Mouse (Mus musculus) frontal cortex, postnatal 14 days (tissue): ENCODE results near the gene Mbl2.
"Not testable (repeated sequence)": the region's sequence is repeated elsewhere in the genome, so short reads cannot be mapped to it uniquely, and the experiment has no call there.

ENCODE experiments used
- DNase-seq, 2 experiments: peaks; one replicate each; pipeline ENCODE4 v3.0.0; 2022; ENCODE audit warnings: low spot score in 2 of 2

Mbl2 gene

GRCm38 (mm10) chr19:30232691-30233090 lies at the start of gene Mbl2:
TSS of gene Mbl2 (plus strand) at chr19:30232942.
- no peak for DNase-seq

GRCm38 (mm10) chr19:30185536-30185935 lies 47.2 kb upstream of the Mbl2 start:
- no peak for DNase-seq

GRCm38 (mm10) chr19:30187232-30187631 lies 45.5 kb upstream of the Mbl2 start:
- no peak for DNase-seq

- no peak for DNase-seq
These were observed 37.7 kb upstream of the Mbl2 start for GRCm38 (mm10) chr19:30194999-30195398.

GRCm38 (mm10) chr19:30202177-30202576 lies 30.6 kb upstream of the Mbl2 start:
- no peak for DNase-seq

GRCm38 (mm10) chr19:30205159-30205816 lies 27.5 kb upstream of the Mbl2 start:
- peak in 1 of 2 experiments; percentile 12 for DNase-seq

- no peak for DNase-seq
These were observed 26.9 kb upstream of the Mbl2 start for GRCm38 (mm10) chr19:30205874-30206273.

- no peak for DNase-seq
These were observed 25.8 kb upstream of the Mbl2 start for GRCm38 (mm10) chr19:30206981-30207380.

- DNase-seq: not testable (repeated sequence)
These were observed 23.7 kb upstream of the Mbl2 start for GRCm38 (mm10) chr19:30209006-30209405.

GRCm38 (mm10) chr19:30214026-30214425 lies 18.7 kb upstream of the Mbl2 start:
- DNase-seq: no peak

GRCm38 (mm10) chr19:30215736-30216135 lies 17.0 kb upstream of the Mbl2 start:
- not testable (repeated sequence) for DNase-seq

- no peak for DNase-seq
These were observed 16.6 kb upstream of the Mbl2 start for GRCm38 (mm10) chr19:30216186-30216585.

- DNase-seq: peak in 1 of 2 experiments; percentile 62
These were observed 15.4 kb upstream of the Mbl2 start for GRCm38 (mm10) chr19:30217335-30217734.

GRCm38 (mm10) chr19:30222593-30222992 lies 10.1 kb upstream of the Mbl2 start:
- not testable (repeated sequence) for DNase-seq

- no peak for DNase-seq
These were observed 3.3 kb upstream of the Mbl2 start for GRCm38 (mm10) chr19:30229477-30229876.

- no peak for DNase-seq
These were observed 1.7 kb downstream of the Mbl2 start for GRCm38 (mm10) chr19:30234416-30234815.

GRCm38 (mm10) chr19:30247359-30247758 lies 14.6 kb downstream of the Mbl2 start:
- DNase-seq: no peak

GRCm38 (mm10) chr19:30248822-30249221 lies 16.1 kb downstream of the Mbl2 start:
- peak; percentile 24 to 69 for DNase-seq

- DNase-seq: no peak
These were observed 19.5 kb downstream of the Mbl2 start for GRCm38 (mm10) chr19:30252253-30252652.

- DNase-seq: no peak
These were observed 23.6 kb downstream of the Mbl2 start for GRCm38 (mm10) chr19:30256339-30256738.

- no peak for DNase-seq
These were observed 48.4 kb downstream of the Mbl2 start for GRCm38 (mm10) chr19:30281125-30281524.

GRCm38 (mm10) chr19:30287899-30288490 lies 55.3 kb downstream of the Mbl2 start:
- no peak for DNase-seq
